ENCODE assay signal across 8 mouse cellular contexts in genomic region chr2:31258609-31259366, GRCm38 (mm10). TPM values are rescaled to one million over a fixed set of nuclear protein-coding genes. Genes with fewer than 3 reads are reported as not detected.
DNase-seq lines count a peak whose midpoint lies in the region; ATAC-seq lines count a peak whose summit lies in the region.

No protein-coding gene starts in this region.

- H3K36me3 ChIP-seq in forebrain, embryonic 10.5 days (replicated peaks), result peaks cover 3% of the 10 kb centered on the region; the same call in 1 of the 2 replicates
- H3K36me3 ChIP-seq in heart, embryonic 15.5 days, result no peaks in the 10 kb centered on the region
- H3K36me3 ChIP-seq in liver, embryonic 13.5 days, result no peaks in the 10 kb centered on the region
- no peaks in the 10 kb centered on the region for H3K36me3 ChIP-seq in stomach, embryonic 16.5 days (ENCODE audit: control insufficient read depth, insufficient read depth, low read length)

- peak; percentile 95 for DNase-seq in brain, adult 2 months (ENCODE audit: low read depth, low spot score)
- peak; percentile 56 for DNase-seq in forebrain, embryonic 10.5 days (ENCODE audit: extremely low spot score, low spot score)
- peak; percentile 92 for DNase-seq in kidney, postnatal 10 days
- DNase-seq in liver, embryonic 13.5 days, result peak; percentile 62
- DNase-seq in natural killer cell, adult 2 months (ENCODE audit: low spot score in 2 of 2), result peak; percentile 51 to 53

- peak overlapping the region; percentile 65 for H3K9ac ChIP-seq in heart, embryonic 15.5 days
- H3K9ac ChIP-seq in liver, embryonic 13.5 days, result peak overlapping the region; percentile 36
- peak overlapping the region; percentile 63 for H3K9ac ChIP-seq in stomach, embryonic 16.5 days (ENCODE audit: low read length)

- peak; percentile 57 for ATAC-seq in CD4-positive, CD25-positive, alpha-beta regulatory T cell, adult 4 months
- ATAC-seq in heart, embryonic 15.5 days (replicated peaks; ENCODE audit: insufficient number of reproducible peaks, insufficient read depth, low FRiP score, low read depth), result peak; percentile 65
- ATAC-seq in liver, embryonic 13.5 days (ENCODE audit: low read depth), result peak; percentile 70
- peak; percentile 81 for ATAC-seq in stomach, embryonic 16.5 days (ENCODE audit: insufficient read depth, low FRiP score)

- H3K27me3 ChIP-seq in forebrain, embryonic 10.5 days (ENCODE audit: poor library complexity, severe bottlenecking), result no peaks in the 10 kb centered on the region
- H3K27me3 ChIP-seq in heart, embryonic 15.5 days, result no peaks in the 10 kb centered on the region
- H3K27me3 ChIP-seq in liver, embryonic 13.5 days, result no peaks in the 10 kb centered on the region
- H3K27me3 ChIP-seq in stomach, embryonic 16.5 days (ENCODE audit: control insufficient read depth, insufficient read depth, low read length), result no peaks in the 10 kb centered on the region

- peak overlapping the region; percentile 61 for H3K4me3 ChIP-seq in forebrain, embryonic 10.5 days
- H3K4me3 ChIP-seq in heart, embryonic 15.5 days, result peak overlapping the region; percentile 56
- peak overlapping the region; percentile 59 for H3K4me3 ChIP-seq in liver, embryonic 13.5 days (replicated peaks)
- peak overlapping the region; percentile 52 for H3K4me3 ChIP-seq in stomach, embryonic 16.5 days (replicated peaks; ENCODE audit: low read length)

- H3K4me2 ChIP-seq in heart, embryonic 15.5 days, result peak overlapping the region; percentile 88
- peak overlapping the region; percentile 67 for H3K4me2 ChIP-seq in liver, embryonic 13.5 days
- peak overlapping the region; percentile 68 for H3K4me2 ChIP-seq in stomach, embryonic 16.5 days (ENCODE audit: low read depth, low read length)

- 11% methylated on average over 22 of the region's 22 CpGs for WGBS in forebrain, embryonic 10.5 days
- 12% methylated on average over 22 of the region's 22 CpGs for WGBS in heart, embryonic 15.5 days
- 16% methylated on average over 22 of the region's 22 CpGs for WGBS in liver, embryonic 13.5 days (ENCODE audit: insufficient replicate concordance)
- WGBS in stomach, embryonic 16.5 days, result 12% methylated on average over 22 of the region's 22 CpGs

- no peaks in the 10 kb centered on the region for H3K9me3 ChIP-seq in forebrain, embryonic 10.5 days
- no peaks in the 10 kb centered on the region for H3K9me3 ChIP-seq in heart, embryonic 15.5 days (replicated peaks)
- no peaks in the 10 kb centered on the region for H3K9me3 ChIP-seq in liver, embryonic 13.5 days (replicated peaks)
- H3K9me3 ChIP-seq in stomach, embryonic 16.5 days (replicated peaks; ENCODE audit: control insufficient read depth, low read length), result no peaks in the 10 kb centered on the region

- H3K4me1 ChIP-seq in forebrain, embryonic 10.5 days, result peaks cover 78% of the 10 kb centered on the region
- peaks cover 88% of the 10 kb centered on the region for H3K4me1 ChIP-seq in heart, embryonic 15.5 days (replicated peaks)
- peaks cover 32% of the 10 kb centered on the region for H3K4me1 ChIP-seq in liver, embryonic 13.5 days (replicated peaks)
- H3K4me1 ChIP-seq in stomach, embryonic 16.5 days (ENCODE audit: control insufficient read depth, insufficient read depth, low read length), result peaks cover 53% of the 10 kb centered on the region

- H3K27ac ChIP-seq in forebrain, embryonic 10.5 days, result peak overlapping the region; percentile 75
- H3K27ac ChIP-seq in heart, embryonic 15.5 days, result peak overlapping the region; percentile 93
- no peak overlapping the region for H3K27ac ChIP-seq in liver, embryonic 13.5 days
- H3K27ac ChIP-seq in stomach, embryonic 16.5 days (ENCODE audit: low read length), result peak overlapping the region; percentile 47; the same call in 1 of the 2 replicates

RNA-seq across cellular contexts. Expression of gene Ncs1, which starts 13.2 kb away (rescaled TPM):
- 1 to 10 TPM in 1 of 2 experiments, under 1 TPM in 1; 0.63 to 1.4 TPM for polyA plus RNA-seq in CD4-positive, CD25-positive, alpha-beta regulatory T cell, adult 4 months (2017; shearing (Covaris generic))
- polyA plus RNA-seq in forebrain, embryonic 10.5 days (2016; fragmentation: Nextera tagmentation; extraction: Ambion mirVana), result 43.3 and 47.8 TPM in 2 replicates
- 33.7 and 35.1 TPM in 2 replicates for polyA plus RNA-seq in heart, embryonic 15.5 days (2015; fragmentation: Nextera tagmentation; extraction: Ambion mirVana)
- 2.2 and 2.3 TPM in 2 replicates for polyA plus RNA-seq in liver, embryonic 13.5 days (2015; fragmentation: Nextera tagmentation; extraction: Ambion mirVana)
- polyA plus RNA-seq in stomach, embryonic 16.5 days (2015; fragmentation: Nextera tagmentation; extraction: Ambion mirVana), result 21.3 and 22.2 TPM in 2 replicates

RNA-seq across cellular contexts. Expression of gene Hmcn2, which starts 55.4 kb away (rescaled TPM):
- polyA plus RNA-seq in CD4-positive, CD25-positive, alpha-beta regulatory T cell, adult 4 months (2017; shearing (Covaris generic)), result under 1 TPM; 0.36 to 0.48 TPM
- 0.22 TPM in 1 of 2 replicates, not detected in the other for polyA plus RNA-seq in forebrain, embryonic 10.5 days (2016; fragmentation: Nextera tagmentation; extraction: Ambion mirVana)
- polyA plus RNA-seq in heart, embryonic 15.5 days (2015; fragmentation: Nextera tagmentation; extraction: Ambion mirVana), result 1.0 and 1.1 TPM in 2 replicates
- polyA plus RNA-seq in liver, embryonic 13.5 days (2015; fragmentation: Nextera tagmentation; extraction: Ambion mirVana), result 0.23 and 0.25 TPM in 2 replicates
- 4.9 and 5.6 TPM in 2 replicates for polyA plus RNA-seq in stomach, embryonic 16.5 days (2015; fragmentation: Nextera tagmentation; extraction: Ambion mirVana)
